Mouse (Mus musculus): ENCODE measurements around the gene Rragd. TPM values are rescaled to one million over a fixed set of nuclear protein-coding genes. Genes with fewer than 3 reads are reported as not detected.

The Rragd gene
- polyA plus RNA-seq, 1 experiment from 2014 or later: 1.4 TPM

DNA sequence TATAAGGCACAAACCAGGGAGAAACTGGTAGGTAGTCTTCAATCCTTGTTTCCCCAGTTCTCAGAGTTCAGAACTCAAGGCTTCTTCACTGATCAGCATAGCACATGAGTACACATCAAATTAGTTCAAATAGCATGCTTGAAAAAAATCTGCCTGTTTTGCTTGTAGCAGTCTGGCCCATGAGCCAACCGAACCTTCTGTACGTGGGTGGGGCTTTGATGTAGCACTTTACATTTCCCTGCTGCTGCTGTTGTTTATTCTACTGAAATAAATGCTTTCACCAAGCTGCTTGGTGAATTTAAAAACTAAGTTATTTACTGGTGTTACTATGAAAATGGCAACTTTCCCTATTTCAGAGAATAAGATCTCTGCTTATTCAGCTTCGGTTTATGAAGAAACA lies 69.2 kb downstream of the Rragd start:
- in situ Hi-C loops (cut with MboI; ENCODE audit: low pct_unique_long_range_greater_than_20kb): no loop called here
- ChIA-PET POLR2A (no interaction called here), CTCF (interaction anchor here (2.1 kb wide), 1 partner anchor 9 kb away, joined by 5 read pairs; no protein-coding TSS in a partner anchor)
- DNase-seq (ENCODE audit: low read depth, low spot score) (no peak), ATAC-seq (no peak)
- no peaks in the 10 kb centered on the region for H3K27me3 ChIP-seq
- TF ChIP-seq CTCF (IDR thresholded peaks at IDR 0.05): no peak

DNA sequence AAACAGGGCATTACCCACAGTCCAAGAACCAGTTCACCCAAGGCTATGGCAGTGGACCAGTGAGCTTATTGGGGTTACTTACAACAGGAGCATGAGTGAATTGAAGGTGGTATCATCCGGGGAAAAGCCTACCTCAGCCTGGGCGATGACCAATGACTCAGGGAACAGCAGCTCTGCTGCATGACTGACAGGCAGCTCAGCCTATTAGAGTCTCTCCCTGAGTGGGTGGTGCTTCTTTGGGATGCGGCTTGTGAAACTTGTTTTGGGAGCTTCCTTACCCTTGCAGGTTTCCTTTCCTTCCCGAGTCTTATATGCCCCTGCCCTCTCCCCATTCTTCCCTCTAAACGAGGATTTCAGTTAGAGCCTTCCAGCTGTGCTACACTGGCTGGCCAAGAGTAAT lies 69.8 kb downstream of the Rragd start:
- CTCF ChIA-PET: no interaction called here
- no peak for TF ChIP-seq CTCF (IDR thresholded peaks at IDR 0.05)
- H3K27me3 ChIP-seq: no peaks in the 10 kb centered on the region
- in situ Hi-C loops (cut with MboI; ENCODE audit: low pct_unique_long_range_greater_than_20kb): no loop called here
- DNase-seq (ENCODE audit: low read depth, low spot score) (no peak), ATAC-seq (no peak)
- POLR2A ChIA-PET: interaction anchor here (0.9 kb wide), 1 partner anchor 10 kb away, joined by 3 read pairs; the partner anchor contains the start of gene Gabrr2

- in situ Hi-C loops (cut with MboI; ENCODE audit: low pct_unique_long_range_greater_than_20kb): no loop called here
- ATAC-seq: no peak
- no peaks in the 10 kb centered on the region for H3K27me3 ChIP-seq
- no peak for TF ChIP-seq CTCF (IDR thresholded peaks at IDR 0.05)
- DNase-seq (ENCODE audit: low read depth, low spot score): no peak
- POLR2A ChIA-PET: interaction anchor here (0.5 kb wide), 1 partner anchor 143 kb away, joined by 6 read pairs; no protein-coding TSS in a partner anchor
- CTCF ChIA-PET: no interaction called here
These were observed 71.6 kb downstream of the Rragd start for GRCm38 (mm10) chr4:33054426-33054825.

- ATAC-seq: no peak
- DNase-seq (ENCODE audit: low read depth, low spot score): no peak
- no peaks in the 10 kb centered on the region for H3K27me3 ChIP-seq
- CTCF ChIA-PET: no interaction called here
- TF ChIP-seq CTCF (IDR thresholded peaks at IDR 0.05): no peak
- in situ Hi-C loops (cut with MboI; ENCODE audit: low pct_unique_long_range_greater_than_20kb): no loop called here
- POLR2A ChIA-PET: no interaction called here
These were observed 73.5 kb downstream of the Rragd start for GRCm38 (mm10) chr4:33056317-33056716.

DNA sequence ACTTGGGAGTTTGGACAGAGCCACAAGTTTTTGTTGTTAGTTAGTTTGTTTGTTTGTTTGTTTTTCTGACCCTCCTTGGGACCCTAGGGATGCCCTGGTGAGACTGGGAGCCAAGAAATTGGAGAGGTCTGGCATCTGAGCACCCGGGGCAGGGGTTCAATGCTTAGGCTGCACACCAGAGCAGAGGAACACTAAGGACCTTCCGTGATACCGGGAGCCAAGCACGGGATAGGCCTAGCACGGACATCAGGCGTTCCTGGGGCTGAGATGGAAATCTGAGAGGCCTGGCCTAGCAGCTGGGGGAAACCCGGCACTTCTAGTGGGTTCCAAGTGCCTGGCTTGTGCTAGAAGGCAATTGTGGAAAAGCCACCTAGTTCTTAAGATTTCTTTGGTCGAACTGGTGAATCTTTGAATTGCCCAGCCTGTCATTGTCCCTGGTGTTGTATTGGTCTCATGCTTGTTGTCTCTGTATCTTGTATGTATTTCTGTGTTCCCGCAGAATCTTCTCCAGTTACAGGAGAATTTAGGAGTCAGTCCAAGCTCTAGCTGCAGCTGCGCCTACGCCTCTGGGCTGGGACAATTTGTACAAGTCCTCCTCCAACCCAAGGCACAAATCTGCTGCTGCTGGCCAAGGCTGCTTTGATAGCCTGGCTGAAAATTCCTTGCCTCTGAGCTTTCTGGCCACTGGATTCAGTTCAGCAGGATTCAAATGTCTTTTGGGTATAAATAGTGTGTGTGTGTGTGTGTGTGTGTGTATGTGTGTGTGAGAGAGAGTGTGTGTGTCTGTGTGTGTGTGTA lies 75.3 kb downstream of the Rragd start:
- in situ Hi-C loops (cut with MboI; ENCODE audit: low pct_unique_long_range_greater_than_20kb): no loop called here
- TF ChIP-seq CTCF (IDR thresholded peaks at IDR 0.05): no peak
- ChIA-PET POLR2A (no interaction called here), CTCF (no interaction called here)
- H3K27me3 ChIP-seq: no peaks in the 10 kb centered on the region
- DNase-seq (ENCODE audit: low read depth, low spot score) (no peak), ATAC-seq (no peak)

DNA sequence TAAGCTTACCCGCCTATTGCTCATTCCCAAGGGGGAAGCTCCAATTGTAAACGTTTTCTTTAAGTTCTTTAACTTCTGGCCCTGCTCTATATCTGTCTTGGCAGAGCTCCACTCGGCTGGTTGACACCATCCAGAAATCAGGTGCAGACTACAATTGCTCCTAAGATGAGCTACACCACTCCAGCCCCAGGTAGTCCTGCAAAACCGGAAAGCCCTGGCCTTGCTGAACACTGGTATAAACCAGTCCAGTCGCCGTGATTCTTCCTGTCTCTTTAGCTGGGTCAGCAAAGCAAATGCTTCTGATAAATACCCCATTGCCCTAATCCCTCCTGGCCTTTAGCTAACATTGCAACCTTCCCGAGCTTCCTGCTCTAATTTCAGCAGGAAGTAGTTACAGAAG lies 78.3 kb downstream of the Rragd start:
- in situ Hi-C loops (cut with MboI; ENCODE audit: low pct_unique_long_range_greater_than_20kb): no loop called here
- ATAC-seq: no peak

DNA sequence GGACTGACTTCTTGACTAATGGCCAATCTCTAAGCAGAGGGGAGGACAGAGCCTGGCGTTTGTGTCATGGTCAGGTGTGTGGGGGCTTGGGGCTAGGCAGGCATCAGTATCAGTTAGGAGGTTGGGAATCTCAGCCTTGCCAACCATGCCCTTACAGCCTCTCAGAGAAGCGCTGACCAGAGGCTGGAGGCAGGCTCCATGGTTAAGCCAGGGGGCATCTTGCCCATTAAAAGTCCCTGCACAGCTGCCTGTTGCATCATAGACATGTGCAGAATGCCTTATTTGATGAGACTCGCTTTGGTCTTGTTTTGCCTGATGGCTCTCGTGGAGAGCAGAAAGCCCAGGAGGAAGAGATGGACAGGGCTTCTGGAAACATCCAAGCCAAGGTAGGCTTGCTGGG lies 80.1 kb downstream of the Rragd start, which contains the start of gene Gabrr2:
Gabrr2 (plus strand) TSS at position 19 of the 400 bp plus-strand sequence.
- ChIA-PET POLR2A (interaction anchor here (1.0 kb wide), 1 partner anchor 10 kb away, joined by 3 read pairs; no protein-coding TSS in a partner anchor), CTCF (no interaction called here)
- in situ Hi-C loops (cut with MboI; ENCODE audit: low pct_unique_long_range_greater_than_20kb): no loop called here
- no peak for TF ChIP-seq CTCF (IDR thresholded peaks at IDR 0.05)
- DNase-seq (ENCODE audit: low read depth, low spot score): no peak
- H3K27me3 ChIP-seq: no peaks in the 10 kb centered on the region
- no peak for ATAC-seq

More for the DNA sequence above, 78.3 kb downstream of the Rragd start:
- POLR2A ChIA-PET: no interaction called here
- CTCF ChIA-PET: interaction anchor here (1.7 kb wide), 1 partner anchor 10 kb away, joined by 5 read pairs; no protein-coding TSS in a partner anchor
- no peak for DNase-seq (ENCODE audit: low read depth, low spot score)
- TF ChIP-seq CTCF (IDR thresholded peaks at IDR 0.05): no peak
- no peaks in the 10 kb centered on the region for H3K27me3 ChIP-seq

- DNase-seq (ENCODE audit: low read depth, low spot score) (no peak), ATAC-seq (no peak)
- ChIA-PET POLR2A (no interaction called here), CTCF (no interaction called here)
- in situ Hi-C loops (cut with MboI; ENCODE audit: low pct_unique_long_range_greater_than_20kb): no loop called here
- no peaks in the 10 kb centered on the region for H3K27me3 ChIP-seq
- TF ChIP-seq CTCF (IDR thresholded peaks at IDR 0.05): no peak
These were observed 82.1 kb downstream of the Rragd start for GRCm38 (mm10) chr4:33064986-33065385.

DNA sequence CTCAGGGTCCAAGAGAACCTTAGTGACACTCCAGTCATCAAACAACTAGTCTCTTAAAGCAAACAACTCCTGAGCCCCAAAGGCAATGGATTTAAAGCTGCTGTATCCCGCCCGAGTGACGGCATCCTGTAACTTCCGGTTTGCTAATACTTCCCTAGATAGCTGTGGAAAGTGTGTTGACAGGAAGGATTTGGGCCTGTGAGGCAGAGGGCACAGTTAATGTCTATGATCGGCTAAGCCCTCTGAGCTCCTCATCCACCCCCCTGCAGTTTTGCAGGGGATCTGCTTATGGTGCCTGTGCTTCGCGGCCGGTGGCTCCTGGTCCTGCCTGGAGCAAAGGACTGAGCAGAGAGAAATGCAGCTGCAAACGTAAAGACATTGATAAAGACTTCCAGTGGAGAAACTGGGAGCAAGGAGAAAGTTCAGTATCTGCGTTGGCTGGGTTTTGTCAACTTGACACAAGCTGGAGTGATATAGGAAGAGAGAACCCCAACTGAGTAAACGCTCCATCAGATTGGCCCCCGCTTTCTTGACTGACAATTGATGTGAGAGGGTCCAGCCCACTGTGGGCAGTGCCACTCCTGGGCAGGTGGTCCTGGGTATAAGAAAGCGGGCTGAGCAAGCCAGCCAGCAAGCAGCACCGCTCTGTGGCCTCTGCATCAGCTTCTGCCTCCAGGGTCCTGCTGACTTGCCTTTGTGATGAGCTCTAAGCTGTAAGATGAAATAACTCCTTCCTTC lies 83.6 kb downstream of the Rragd start:
- ATAC-seq (no peak), DNase-seq (ENCODE audit: low read depth, low spot score) (no peak)
- POLR2A ChIA-PET: no interaction called here
- no peak for TF ChIP-seq CTCF (IDR thresholded peaks at IDR 0.05)
- CTCF ChIA-PET: interaction anchor here (0.9 to 1.7 kb wide), 2 partner anchors 10 to 17 kb away, joined by 3 to 4 read pairs; no protein-coding TSS in a partner anchor
- in situ Hi-C loops (cut with MboI; ENCODE audit: low pct_unique_long_range_greater_than_20kb): no loop called here
- H3K27me3 ChIP-seq: no peaks in the 10 kb centered on the region

GRCm38 (mm10) chr4:33067331-33067730 lies 84.5 kb downstream of the Rragd start:
- ChIA-PET POLR2A (no interaction called here), CTCF (no interaction called here)
- ATAC-seq (no peak), DNase-seq (ENCODE audit: low read depth, low spot score) (no peak)
- no peak for TF ChIP-seq CTCF (IDR thresholded peaks at IDR 0.05)
- no peaks in the 10 kb centered on the region for H3K27me3 ChIP-seq
- in situ Hi-C loops (cut with MboI; ENCODE audit: low pct_unique_long_range_greater_than_20kb): no loop called here

DNA sequence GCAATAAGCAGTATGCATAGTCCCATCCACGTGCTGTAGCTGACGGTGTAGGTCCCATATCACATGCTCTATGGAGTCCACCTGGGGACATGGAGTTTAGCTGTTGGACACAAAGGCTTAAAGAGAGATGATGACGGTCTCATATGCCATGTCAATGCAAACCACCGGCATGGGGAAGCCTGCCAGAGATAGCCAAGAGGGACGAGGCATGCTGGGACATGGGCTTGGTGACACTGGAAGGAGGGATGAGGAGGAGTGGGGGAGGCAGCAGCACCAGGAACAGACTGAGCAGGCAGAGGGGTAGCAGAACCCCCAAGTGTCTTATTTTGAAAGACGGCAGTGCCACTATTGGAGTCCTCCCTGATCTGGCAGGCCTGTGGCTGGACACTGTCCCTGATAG lies 85.0 kb downstream of the Rragd start:
- ChIA-PET POLR2A (no interaction called here), CTCF (no interaction called here)
- no peaks in the 10 kb centered on the region for H3K27me3 ChIP-seq
- ATAC-seq (no peak), DNase-seq (ENCODE audit: low read depth, low spot score) (no peak)
- in situ Hi-C loops (cut with MboI; ENCODE audit: low pct_unique_long_range_greater_than_20kb): no loop called here
- TF ChIP-seq CTCF (IDR thresholded peaks at IDR 0.05): no peak

All from Patski (cell line).